25 mouse cellular contexts compared by ENCODE assay signal in the genomic region with DNA sequence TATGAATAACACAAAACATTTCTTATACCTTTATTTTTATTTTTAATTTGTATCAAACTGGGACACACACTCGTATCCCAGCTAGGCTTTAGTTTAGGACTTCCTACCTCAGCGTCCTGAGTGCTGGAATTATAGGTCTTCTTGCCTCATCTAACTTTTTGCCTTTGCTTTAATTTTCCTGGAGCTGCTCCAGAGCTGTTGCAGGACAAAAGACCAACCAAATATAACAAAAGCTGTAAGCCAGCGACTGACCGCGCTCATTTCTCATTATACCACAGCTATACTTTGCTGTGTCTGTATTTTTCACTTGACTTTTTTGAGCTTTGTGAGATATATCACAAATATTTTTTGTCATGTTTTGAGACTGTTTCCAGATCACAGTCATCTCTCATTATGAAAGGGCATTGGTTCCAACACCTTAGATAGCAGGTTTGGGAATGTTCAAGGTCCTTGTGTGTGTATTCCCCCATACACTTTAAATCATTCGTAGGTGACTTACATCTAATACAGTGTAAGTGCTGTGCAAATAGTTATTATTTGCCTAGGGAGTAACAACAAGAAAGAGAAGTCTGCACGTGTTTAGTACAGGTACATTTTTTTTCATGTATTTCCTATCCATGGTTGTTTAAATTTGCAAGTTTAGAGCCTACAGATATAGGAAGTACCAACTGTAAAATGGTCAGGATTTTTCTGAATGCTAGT. TPM values are rescaled to one million over a fixed set of nuclear protein-coding genes. Genes with fewer than 3 reads are reported as not detected.
DNase-seq lines count a peak whose midpoint lies in the region; ATAC-seq lines count a peak whose summit lies in the region.
"Had no signal": no experiment of that assay in that cellular context is flagged by ENCODE, and none has a peak within 500 bp of the region (broad histone marks: within the 10 kb centered on the region; RNA-seq: fewer than 3 reads in every experiment).

No protein-coding gene starts in this region.

- H3K4me2 ChIP-seq in lung, embryonic 16.5 days (ENCODE audit: low read depth, low read length), result no peak overlapping the region
- H3K4me2 ChIP-seq in stomach, embryonic 15.5 days, result no peak overlapping the region
- H3K4me2 ChIP-seq: forebrain, embryonic 13.5 days; heart, embryonic 12.5 days; heart, embryonic 15.5 days; hindbrain, embryonic 13.5 days had no signal

- peak overlapping the region; percentile 13; the same call in 1 of the 2 replicates for H3K27ac ChIP-seq in lung, embryonic 16.5 days (ENCODE audit: low read length)
- H3K27ac ChIP-seq in brown adipose tissue, adult 24 weeks (replicated peaks; ENCODE audit: low read depth, low read length), result 0 out of 2 replicates have a peak overlapping the region, but pooled peaks have one; percentile 71
- peak overlapping the region; percentile 49; the same call in 1 of the 2 replicates for H3K27ac ChIP-seq in stomach, embryonic 15.5 days
- H3K27ac ChIP-seq: forebrain, embryonic 10.5 days; forebrain, embryonic 13.5 days; heart, embryonic 15.5 days; hindbrain, embryonic 10.5 days; hindbrain, embryonic 13.5 days; hindbrain, postnatal 0 days had no signal

- DNase-seq in lung, adult 18-20 months, result no peak
- DNase-seq in layer of hippocampus, postnatal 25 days (ENCODE audit: extremely low spot score in 1 of 2, low spot score in 1 of 2), result no peak
- DNase-seq in spleen, postnatal 36 days (ENCODE audit: low spot score in 2 of 2), result no peak
- DNase-seq: adrenal gland, adult 8-10 months; adrenal gland, postnatal 25 days; cerebellum, adult 18-20 months; cerebellum, adult 9-10 months; cerebellum, postnatal 14 days; gastrocnemius, postnatal 10 days; gastrocnemius, postnatal 36 days; heart, postnatal 10 days; heart, postnatal 36 days had no signal

- no peak overlapping the region for H3K4me3 ChIP-seq in lung, embryonic 16.5 days (ENCODE audit: low read length)
- H3K4me3 ChIP-seq in brown adipose tissue, adult 24 weeks (ENCODE audit: insufficient read depth, low read depth, low read length), result no peak overlapping the region
- H3K4me3 ChIP-seq in stomach, embryonic 15.5 days (replicated peaks), result no peak overlapping the region
- H3K4me3 ChIP-seq: forebrain, embryonic 10.5 days; forebrain, embryonic 13.5 days; heart, embryonic 12.5 days; heart, embryonic 15.5 days; hindbrain, embryonic 10.5 days; hindbrain, embryonic 13.5 days had no signal

- ATAC-seq in lung, embryonic 16.5 days (ENCODE audit: low read depth), result peak; percentile 31; the same call in 1 of the 2 replicates
- ATAC-seq in stomach, embryonic 15.5 days (ENCODE audit: insufficient read depth, low FRiP score, low read depth), result no peak
- ATAC-seq: CD4-positive, CD25-positive, alpha-beta regulatory T cell, adult 4 months; forebrain, embryonic 13.5 days; forebrain, embryonic 16.5 days; hindbrain, postnatal 0 days had no signal

- no peaks in the 10 kb centered on the region for H3K36me3 ChIP-seq in lung, embryonic 16.5 days (ENCODE audit: control insufficient read depth, insufficient read depth, low read length)
- no peaks in the 10 kb centered on the region for H3K36me3 ChIP-seq in stomach, embryonic 15.5 days
- H3K36me3 ChIP-seq: forebrain, embryonic 10.5 days; heart, embryonic 12.5 days; heart, embryonic 15.5 days; hindbrain, embryonic 10.5 days; hindbrain, embryonic 13.5 days had no signal

- no peak overlapping the region for H3K9ac ChIP-seq in lung, embryonic 16.5 days (ENCODE audit: low read length)
- H3K9ac ChIP-seq in stomach, embryonic 15.5 days, result no peak overlapping the region
- H3K9ac ChIP-seq: forebrain, embryonic 13.5 days; heart, embryonic 12.5 days; heart, embryonic 15.5 days; hindbrain, embryonic 13.5 days had no signal

- H3K4me1 ChIP-seq in lung, embryonic 16.5 days (replicated peaks; ENCODE audit: control insufficient read depth, insufficient read depth, low read length), result 0 out of 2 replicates have a peak, but pooled peaks cover 2% of the 10 kb centered on the region
- peaks cover 28% of the 10 kb centered on the region for H3K4me1 ChIP-seq in brown adipose tissue, adult 24 weeks (ENCODE audit: control insufficient read depth, insufficient read depth, insufficient read length, low read length)
- H3K4me1 ChIP-seq in stomach, embryonic 15.5 days, result no peaks in the 10 kb centered on the region
- H3K4me1 ChIP-seq: forebrain, embryonic 10.5 days; forebrain, embryonic 13.5 days; heart, embryonic 12.5 days; heart, embryonic 15.5 days; hindbrain, embryonic 10.5 days; hindbrain, embryonic 13.5 days had no signal

- no peaks in the 10 kb centered on the region for H3K27me3 ChIP-seq in lung, embryonic 16.5 days (ENCODE audit: control insufficient read depth, insufficient read depth, low read depth, low read length)
- H3K27me3 ChIP-seq in stomach, embryonic 15.5 days (replicated peaks), result no peaks in the 10 kb centered on the region
- H3K27me3 ChIP-seq: forebrain, embryonic 13.5 days; heart, embryonic 12.5 days; heart, embryonic 15.5 days; hindbrain, embryonic 13.5 days had no signal

- WGBS in lung, embryonic 16.5 days, result 75% methylated on average over 7 of the region's 7 CpGs
- WGBS in stomach, embryonic 15.5 days, result 64% methylated on average over 7 of the region's 7 CpGs

- H3K9me3 ChIP-seq in lung, embryonic 16.5 days (ENCODE audit: control insufficient read depth, low read length), result no peaks in the 10 kb centered on the region
- H3K9me3 ChIP-seq in stomach, embryonic 15.5 days, result no peaks in the 10 kb centered on the region
- H3K9me3 ChIP-seq: forebrain, embryonic 10.5 days; forebrain, embryonic 13.5 days; heart, embryonic 12.5 days; heart, embryonic 15.5 days; hindbrain, embryonic 10.5 days; hindbrain, embryonic 13.5 days had no signal

RNA-seq across cellular contexts. Expression of gene Pde8a, which starts 16.8 kb away (rescaled TPM):
- 2.6 and 2.9 TPM in 2 replicates for polyA plus RNA-seq in lung, embryonic 16.5 days (2015; fragmentation: Nextera tagmentation; extraction: Ambion mirVana)
- 24.0 and 39.6 TPM in 2 replicates for polyA plus RNA-seq in brown adipose tissue, adult 24 weeks (2012; ENCODE audit: insufficient read depth, insufficient read length, missing spikeins)
- 4.0 and 4.7 TPM in 2 replicates for polyA plus RNA-seq in stomach, embryonic 15.5 days (2015; fragmentation: Nextera tagmentation; extraction: Ambion mirVana)
- 1 to 10 TPM; 7.3 to 7.4 TPM for total RNA-seq in layer of hippocampus, postnatal 25 days (2021)
- total RNA-seq: MEL had no signal

Comparison
In these comparisons a context has a peak if more than half of its experiments do, and no peak if none do; other contexts are left out.
1. H3K27ac ChIP-seq: peak in every context shown above with its lines; median percentile 71 in brown adipose tissue, adult 24 weeks; 49 in stomach, embryonic 15.5 days; 13 in lung, embryonic 16.5 days.